Mouse (Mus musculus): ENCODE measurements around the gene Trpm8.

The Trpm8 gene

DNA sequence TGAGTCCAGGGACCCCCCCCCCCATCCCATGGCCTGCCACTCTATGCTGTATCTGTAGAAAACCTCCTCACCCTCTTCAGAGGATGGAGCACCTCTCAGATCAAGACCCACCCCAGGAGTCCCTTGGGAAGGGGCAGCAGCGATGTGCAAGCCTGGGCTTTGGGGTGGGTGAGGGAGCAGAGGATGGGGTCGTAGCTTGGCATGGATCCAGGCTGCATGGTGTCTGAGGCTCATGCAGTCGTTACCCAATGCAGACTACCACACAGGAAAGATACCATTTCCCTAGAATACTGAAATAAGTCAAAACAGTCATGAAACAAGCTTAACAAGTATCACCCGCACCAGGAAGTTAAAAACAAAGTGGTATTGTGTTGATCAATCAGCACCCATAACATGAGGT is 28.8 kb upstream of the Trpm8 start:
- no peak for DNase-seq

DNA sequence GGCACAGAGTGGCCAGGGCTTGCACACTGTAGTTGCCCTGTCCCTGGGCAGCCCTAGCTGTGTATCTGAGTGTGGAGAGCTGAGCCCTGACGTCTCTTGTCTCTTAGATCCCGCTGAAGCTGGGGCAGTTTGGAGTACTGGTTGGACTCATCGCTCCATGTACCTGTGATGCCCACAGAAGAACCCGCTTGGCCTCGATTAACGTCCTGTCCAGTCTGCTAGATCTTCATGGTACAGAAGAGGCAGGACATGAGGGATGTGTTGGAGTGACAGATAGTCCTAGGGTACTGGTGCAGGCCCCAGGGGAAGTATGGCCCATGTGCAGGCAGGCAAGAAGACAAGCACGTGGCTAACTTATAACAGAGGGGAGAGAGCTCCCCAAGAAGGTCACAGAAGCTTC is 27.9 kb upstream of the Trpm8 start:
- DNase-seq = no peak

DNA sequence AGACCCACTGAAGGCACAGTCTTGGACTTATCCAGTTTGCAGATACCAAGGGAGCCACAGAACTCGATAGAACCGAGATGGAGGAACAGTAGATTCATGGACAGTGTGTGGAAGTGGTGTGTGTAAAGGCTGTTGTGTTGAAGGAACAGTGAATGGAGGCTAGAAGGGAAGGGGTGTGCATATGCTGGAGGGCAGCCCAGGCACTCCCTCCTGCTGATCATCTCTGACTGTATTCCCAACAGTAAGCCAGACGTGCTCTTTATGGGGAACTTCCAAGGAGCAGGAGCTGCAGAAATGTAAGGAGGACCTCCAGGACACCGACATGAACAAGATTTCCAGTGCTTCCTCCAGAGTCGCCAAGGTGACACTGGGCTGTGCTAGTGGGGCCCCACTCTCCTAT is 27.4 kb upstream of the Trpm8 start:
- no peak for DNase-seq

DNA sequence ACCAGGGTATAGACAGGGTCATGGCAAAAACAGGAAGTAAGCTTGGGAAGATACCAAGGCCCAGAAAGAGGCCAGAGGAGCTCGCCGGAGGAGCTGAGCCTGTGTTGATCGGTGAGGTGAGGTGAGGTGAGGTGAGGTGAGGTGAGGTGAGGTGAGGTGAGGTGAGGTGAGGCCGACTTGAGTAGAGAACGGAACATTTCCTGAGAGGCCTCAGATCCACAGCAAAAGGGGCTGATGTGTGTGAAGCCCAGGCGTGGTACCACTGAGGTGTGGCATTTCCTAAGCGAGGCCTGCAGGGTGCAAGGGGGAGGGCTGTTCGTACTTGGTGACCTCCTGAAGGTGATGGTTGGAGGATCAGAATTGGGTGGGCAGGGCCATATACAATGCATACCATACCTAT is 24.4 kb upstream of the Trpm8 start:
- DNase-seq = no peak

DNA sequence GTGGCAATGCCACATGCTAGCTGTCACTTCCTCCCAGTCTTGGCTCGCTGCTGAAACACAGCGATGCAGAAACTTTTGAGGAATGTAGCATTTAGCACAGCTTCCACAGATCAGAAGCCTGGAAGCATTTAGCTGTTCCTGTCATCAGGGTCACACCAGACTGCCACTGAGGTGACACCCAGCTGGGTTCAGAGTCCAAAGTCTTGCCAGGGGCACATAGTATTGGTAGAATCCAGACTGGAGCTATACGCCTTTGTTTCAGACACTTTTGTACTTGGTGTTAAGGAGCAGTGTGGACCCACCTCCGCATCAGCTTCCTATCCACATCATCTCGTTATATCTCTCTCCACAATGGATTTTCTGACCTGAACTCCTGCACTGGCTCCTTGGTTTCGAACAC is 23.9 kb upstream of the Trpm8 start:
- no peak for DNase-seq

DNA sequence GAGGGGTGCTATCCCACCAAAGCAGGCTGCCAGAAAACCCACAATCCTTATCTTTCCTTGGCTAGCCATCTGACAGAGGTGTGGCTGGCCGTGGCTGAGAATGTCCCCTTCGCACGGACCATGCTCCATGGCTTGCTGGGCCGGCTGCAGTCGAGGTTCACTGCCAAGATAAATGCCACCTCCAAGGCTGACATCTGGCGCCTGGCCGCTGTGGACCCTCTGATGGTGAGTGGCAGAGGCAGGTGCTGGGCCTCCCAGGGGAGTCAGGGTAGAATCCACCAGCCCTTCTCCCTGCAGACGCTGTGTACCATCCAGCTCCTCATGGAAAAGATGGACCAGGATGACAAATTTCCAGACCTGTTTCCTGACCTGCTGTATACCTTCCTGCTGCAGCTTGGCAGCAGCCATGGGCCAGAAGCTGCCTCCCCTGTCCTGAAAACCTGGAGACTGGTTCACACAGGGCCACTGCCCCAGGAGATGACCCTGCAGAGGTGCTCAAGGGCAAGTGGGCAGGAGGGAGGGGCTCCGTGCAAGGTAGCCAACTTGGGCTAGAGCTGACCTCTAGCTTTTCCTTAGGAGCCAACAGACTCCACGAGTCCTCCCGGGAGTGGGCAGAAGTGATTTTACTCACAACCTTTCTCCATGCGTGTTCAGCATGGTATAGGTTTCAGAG is 22.5 kb upstream of the Trpm8 start:
- no peak for DNase-seq

DNA sequence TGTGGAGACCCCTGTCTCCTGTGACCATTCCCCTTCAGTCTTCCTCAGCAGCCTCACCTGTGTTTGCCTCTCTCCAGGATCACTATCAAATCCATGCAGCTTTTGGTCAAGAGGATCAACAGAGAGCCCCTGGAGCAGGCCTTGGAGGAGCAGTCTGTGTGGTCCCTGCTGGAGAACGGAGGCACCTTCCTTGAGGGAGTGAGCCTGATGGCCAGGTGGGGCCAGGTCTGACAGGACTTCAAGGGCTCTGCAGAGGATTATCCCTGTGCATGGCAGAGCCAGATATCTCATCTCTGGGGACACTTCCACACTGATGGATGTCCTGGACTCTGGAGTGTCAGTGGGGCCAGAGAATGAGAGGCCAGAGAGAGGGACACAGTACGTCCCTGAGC is 22.0 kb upstream of the Trpm8 start:
- DNase-seq = no peak

DNA sequence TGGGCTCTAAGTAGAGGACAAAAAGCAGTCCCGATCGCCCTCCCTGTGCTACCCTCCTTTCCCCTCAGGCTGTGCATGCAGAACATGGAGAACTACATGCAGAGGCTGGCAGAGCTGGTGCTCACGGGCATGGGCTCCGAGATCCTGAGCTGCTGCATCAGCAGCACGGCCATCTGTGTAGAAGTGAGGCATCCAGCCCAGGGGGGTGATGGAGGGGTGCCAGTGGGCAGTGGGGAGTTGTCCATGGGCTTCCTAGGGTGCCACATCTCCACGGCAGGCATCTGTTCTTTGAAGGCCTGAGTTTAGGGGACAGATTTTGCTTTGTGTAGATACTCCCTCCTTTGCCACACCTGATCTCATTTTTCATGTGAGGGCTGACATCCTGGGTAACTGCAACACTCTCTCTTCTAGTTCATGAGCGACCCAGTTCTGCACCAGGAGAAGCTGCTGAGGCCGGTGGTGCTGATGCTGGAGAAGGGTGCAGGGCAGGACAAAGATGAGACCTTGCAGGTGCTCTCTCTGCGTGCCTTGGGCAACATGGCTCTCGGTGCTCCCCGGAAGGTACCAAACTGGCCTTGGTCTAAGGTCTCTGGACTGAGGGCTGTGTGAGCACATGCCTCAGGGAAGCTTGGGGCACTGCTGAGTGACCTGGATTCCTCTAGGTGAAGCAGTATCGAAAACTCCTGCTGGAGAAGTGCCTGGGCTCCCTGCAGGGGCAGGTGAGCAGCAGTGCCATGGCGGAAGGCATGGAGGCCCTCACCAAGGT is 21.3 kb upstream of the Trpm8 start:
- no peak for DNase-seq

DNA sequence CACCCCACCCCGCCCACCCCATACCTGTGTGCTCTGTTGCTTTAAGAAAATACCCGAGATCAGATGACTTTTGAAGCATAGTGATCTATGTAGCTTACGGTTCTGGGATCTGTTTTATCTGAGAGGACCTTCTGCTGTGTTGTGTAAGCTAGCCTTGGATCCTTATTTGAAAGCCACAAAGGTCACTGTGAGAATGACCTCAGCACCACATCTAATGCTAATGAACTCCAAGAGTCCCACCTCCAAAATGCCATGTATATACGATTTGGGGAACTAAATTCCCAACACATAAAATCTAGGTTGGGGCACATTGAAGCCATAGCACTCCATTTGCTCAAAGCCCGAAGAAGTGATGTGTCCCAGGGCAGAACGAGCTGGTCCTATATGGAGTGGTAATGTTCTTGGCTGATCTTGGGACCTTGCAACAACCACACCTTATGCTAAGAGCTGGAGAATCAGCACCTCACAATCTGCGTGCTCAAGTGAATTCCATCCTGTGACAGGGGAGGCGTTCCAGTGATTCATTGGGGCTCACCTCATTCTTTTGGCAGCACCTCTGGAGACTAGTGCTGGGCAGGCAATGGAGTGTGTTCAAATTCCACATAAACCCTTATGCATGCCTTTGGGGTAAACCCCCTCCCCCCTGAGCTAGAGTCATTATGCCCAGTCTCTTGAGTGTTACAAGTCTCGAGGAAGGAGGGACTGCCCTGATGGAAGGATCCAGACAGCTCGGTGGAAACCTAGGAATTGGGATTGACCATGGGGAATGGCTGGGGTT is 20.4 kb upstream of the Trpm8 start:
- no peak for DNase-seq

DNA sequence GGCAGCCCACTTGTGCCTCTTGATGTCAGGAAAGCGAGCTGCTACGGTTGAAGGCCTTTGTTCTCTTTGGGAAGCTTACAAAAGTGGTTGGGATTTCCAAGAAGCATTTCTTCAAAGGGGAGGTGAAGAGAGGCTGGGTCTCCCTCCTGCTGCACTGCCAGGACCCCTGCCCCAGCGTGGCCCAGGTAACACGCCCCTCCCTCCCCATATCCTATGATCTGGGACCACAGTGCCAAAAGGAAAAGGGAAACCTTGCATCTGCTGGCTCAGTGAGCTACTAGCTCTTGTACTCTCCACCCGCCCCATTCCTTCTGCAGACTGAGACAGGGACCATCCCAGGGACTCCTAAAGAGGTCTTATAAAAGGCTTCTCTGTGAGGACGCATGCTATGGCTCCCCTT is 19.8 kb upstream of the Trpm8 start:
- no peak for DNase-seq

DNA sequence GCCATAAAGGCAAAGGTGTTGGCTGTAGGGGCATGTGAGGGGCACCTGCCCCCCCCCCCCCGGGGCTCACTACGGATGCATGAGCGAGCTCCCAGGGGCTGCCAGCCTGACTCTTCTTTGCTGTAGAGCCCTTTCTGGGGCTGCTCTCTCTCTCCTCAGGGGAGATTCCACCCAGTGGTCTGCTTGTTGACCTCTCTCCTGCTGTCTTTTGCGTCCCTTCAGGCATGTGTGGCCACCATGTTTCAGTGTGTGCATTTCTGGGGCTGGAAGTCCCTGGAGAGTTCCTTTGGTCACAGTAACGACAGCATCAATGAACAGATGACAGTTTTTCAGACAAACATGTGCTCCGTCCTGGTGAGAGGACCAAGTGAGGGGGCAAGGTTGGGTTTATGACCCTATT is 19.1 kb upstream of the Trpm8 start:
- DNase-seq = no peak

DNA sequence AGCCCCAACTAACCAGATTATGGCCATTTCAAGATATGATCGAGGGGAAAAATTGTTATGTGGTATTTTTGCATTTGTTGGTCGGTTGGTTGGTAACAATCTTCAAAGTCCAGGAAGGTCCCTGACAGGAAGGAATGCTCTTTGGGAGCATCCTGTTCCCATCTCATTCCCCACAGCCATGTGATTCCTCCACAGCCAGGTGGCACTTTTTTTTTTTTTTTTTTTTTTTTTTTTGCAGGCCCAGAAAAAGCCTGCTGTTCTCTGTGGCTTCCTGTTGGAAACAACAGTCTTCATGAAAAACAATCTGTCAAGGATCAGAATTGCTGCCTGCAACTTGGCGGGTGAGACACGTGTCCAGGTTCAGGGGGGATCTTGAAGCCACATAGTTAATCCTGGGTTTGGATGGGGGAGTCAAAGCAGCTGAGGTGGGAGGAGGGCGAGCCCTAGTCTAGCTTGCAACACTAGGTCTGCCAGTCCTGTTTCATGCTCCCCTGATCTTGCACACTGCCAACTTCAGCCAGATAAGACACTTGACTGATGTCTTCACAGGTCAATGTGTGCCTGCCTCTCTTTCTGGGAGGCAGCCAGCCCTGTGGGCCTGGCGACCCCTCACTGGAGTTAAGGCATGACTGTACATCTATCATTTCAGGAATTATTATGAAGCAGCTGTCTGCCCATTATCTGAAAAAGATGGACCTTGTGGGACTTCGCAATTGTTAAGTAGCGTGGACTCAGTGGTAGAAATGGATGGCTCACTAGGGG is 18.4 kb upstream of the Trpm8 start:
- DNase-seq = no peak

DNA sequence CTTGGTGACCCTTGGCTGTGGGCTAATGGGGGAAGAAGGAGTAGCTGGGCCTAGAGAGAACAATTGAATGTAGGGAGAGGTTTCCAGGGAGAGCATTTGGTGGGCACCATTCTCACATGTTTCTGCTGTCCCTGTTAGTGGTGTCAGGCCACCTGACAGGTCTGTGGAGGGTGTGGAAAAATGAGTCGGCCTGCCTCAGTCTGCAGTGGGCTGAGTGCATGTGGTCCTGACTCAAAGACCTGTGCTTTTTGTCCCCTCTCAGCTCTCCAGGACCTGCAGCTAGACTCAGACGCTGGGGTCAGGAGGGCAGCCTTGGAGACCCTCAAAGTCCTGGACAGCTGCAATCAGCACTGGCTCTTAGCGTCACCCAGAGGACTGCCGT is 17.8 kb upstream of the Trpm8 start:
- no peak for DNase-seq

DNA sequence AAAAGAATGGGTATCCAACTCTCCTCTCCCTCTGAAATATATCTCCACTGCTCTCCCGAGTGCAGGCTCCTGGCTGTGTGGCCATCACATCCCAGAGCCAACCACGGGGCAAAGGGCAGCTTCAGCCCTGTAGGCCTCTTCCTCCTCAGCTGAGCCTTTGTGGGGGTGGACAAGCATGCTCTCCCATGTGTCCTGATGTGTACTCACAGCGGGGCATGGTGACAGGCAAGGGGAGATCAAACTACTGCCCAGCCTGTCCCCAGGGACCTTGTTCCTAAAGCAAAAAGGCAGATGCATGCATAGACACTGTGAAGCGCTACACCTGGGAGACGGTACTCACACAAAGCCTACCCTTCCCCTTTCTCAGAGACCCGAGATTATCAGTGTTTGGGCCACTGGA is 17.3 kb upstream of the Trpm8 start:
- peak; percentile 62 for DNase-seq

DNA sequence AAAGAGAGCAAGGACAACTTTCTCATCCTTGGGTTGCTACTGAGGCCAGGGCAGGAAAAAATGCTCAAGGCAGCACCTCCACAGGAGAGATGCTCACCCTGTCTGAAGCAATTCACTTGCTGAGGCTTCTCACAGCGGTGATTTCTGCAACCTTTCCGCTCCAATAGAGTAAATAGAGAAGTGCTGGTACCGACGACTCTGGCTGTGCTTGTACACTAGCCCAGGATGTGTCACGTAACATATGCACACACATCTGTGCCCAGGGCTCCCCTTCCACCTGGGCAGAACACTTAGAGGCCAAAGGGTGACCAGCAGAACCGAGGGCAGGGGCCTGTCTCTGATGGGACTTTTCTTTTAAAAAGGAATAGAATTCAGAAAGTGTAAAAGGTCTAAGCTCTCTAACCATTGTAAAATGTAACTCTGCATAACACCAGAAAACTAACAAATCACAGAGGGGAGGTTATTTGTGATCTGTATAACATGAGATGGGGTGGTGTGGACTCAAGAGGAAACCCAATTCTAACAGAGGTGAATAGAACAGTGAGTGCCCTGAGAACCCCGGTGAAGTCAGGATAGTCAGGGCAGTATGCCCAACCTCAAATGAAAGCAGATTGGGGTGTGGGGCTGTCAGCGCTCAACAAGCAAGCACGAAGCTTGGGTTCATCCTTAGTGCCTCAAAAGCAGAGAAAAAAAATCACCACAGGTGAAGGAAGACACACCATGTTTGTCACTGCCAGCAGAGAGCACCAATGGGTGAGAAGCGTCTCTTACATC is 16.7 kb upstream of the Trpm8 start:
- no peak for DNase-seq

DNA sequence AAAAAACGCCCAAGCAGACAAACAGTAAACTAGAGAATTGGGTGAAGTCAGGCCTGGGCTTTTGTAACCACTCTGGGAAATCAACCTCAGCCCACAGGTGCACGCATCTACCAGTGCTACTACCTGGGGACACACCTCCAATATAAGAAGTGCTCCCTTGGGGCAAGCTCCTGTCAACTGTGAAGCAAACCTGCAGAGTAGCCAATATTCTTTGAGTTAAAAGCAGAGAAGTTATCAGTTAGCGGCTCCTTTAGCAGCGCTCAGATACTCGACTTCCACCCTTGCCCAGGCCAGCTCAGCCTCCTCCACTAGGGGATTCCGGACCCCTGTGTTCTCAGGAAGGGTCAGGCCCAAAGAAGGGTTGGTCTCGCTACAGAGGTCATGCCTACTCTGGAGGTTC is 15.8 kb upstream of the Trpm8 start:
- no peak for DNase-seq

DNA sequence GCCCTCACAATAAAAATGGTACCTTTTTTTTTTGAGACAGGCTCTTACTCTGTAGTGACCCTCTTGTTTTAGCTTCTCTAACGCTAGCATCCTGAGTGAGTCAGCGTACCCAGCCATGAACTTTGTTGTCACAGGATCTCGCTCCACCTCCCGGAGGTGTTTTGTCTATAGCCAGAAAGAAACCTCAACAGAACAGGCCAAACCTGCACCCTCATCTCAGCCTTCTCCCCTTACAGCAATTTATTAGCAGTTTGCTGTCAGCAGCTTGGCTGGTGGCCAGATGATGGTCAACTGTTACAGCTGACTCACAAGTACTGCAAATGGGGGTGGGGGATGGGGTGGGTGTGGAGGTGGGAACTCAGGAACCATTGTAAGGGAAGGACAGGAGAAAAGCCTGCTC is 15.2 kb upstream of the Trpm8 start:
- no peak for DNase-seq

DNA sequence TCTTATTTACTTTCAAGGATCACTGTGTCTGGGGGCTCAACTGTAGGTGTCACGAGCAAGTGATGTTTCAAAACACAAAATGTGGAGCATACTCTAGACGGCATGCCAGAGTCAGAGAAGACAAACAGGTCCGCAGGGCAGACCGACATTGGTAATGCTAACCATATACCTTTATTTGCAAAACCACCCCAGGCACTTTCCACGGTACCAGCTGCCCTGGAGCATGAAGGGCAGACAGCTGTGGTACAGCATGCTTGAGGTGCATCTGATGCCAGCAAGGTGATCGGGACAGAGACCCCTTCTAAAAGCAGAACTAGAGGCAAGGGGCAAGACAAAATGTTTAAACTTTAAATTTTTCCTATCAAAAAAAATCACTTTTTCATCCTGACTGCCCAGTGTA is 14.5 kb upstream of the Trpm8 start:
- DNase-seq = no peak

DNA sequence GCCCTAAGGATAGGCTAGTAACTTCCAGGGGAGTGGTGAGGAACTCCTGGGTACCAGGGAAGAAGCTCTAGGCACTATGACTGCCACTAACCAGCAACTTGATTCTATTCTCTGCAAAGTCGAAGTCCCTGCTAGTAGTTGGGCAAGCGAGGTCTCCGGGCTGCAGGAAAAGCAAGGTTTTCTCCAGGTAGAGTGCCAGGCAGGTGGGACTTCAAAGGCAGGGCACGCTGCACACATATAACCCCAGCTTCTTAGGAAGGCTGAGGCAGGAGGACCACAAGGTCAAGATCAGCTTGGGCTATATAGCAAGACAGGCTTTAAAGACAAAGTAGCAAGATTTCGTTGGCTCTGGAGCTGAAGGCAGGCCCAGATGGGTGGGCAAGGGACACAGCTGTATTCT is 13.7 kb upstream of the Trpm8 start:
- DNase-seq = no peak

DNA sequence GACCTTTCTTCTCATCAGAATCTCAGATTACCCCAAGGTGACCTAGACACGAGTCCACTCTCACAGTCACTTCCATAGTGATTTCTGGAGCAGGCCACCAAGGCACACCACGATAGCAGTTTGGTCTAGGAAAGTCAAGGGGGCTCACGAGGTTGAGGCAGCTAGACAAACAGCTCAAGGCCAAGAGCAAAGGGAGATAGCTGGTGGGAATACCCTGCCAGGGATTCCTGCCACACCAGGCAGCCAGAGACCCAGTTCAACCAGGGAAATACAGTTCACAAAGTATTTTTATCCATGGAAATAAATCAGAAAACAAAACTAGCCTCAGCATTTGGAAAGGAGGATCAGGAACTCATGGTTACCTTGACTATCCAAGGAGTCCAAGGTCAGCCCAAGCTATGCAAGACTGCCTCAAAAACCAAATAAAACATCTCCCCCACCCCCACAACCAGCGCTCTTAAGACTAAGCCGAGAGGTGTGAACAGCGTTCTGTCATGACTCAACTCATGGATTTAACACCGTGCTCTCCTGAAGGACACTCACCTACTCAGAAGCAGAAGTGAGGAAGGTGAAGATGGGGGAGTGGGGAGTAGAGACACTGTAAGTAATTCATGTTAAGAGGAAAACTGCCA is 13.1 kb upstream of the Trpm8 start:
- no peak for DNase-seq

DNA sequence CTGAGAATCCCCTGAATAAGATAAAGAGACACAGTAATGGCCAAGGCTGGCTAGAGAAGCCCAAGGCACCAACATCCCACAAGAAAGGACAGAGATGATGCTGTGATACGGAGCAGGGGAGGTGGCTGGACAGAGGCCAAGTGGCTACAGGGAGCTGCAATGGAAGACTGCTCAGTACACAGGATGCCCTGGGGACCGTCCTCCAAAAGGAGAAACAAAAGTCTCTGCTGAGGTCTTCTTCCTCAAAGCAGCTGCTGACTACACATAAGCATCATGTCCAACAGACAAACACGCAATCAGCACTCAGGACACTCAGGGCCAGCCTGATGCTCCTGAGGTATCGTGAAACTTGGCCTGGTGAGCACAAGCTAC is 12.6 kb upstream of the Trpm8 start:
- DNase-seq = no peak

DNA sequence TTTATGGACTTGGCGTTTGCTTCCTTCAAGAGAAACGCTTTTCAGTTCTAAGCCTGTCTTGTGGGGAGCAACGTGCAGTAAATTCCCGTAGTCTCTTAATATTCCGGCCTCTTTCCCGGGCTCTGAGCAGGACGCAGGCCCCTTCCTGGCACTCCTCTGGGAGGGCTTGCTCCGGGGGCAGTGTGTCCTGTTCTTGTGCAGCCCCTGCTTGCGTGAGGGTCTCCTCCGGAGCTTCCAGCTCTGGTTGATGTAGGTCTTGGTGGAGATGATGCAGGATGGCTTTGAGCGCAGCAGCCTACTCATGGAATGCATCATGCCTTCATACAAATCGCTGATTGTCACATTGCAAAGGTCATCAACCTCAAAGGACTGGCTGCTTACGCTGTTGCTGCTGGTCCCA is 11.3 kb upstream of the Trpm8 start:
- DNase-seq = no peak

Measured in kidney, adult 18-20 months (tissue).